Mouse (Mus musculus) stomach, postnatal 0 days (tissue): ENCODE results near the gene Rgs3. TPM values are rescaled to one million over a fixed set of nuclear protein-coding genes. Genes with fewer than 3 reads are reported as not detected.
A peak's percentile ranks its signal among the peaks of the same experiment; 100 is the strongest.

ENCODE experiments used
- ATAC-seq: fragments of 200-750 bp; cut with Nextera tagmentation; 2 replicates; pipeline ENCODE4 v1.8.0; 2017; ENCODE audit not compliant: low FRiP score, low TSS enrichment
- DNase-seq: peaks from one replicate; pipeline ENCODE4 v3.0.0-alpha.2; 2016; ENCODE audit warnings: low spot score
- H3K27ac ChIP-seq: fragments of 300-500 bp; sonication (generic); replicated peaks from 2 replicates; pipeline ENCODE4 v1.5.1; 2014; ENCODE audit warnings: mild to moderate bottlenecking, control low read depth
- H3K27me3 ChIP-seq: fragments of 300-500 bp; sonication (generic); 2 replicates; pipeline ENCODE4 v1.6.1; 2014; ENCODE audit warnings: low read length; ENCODE audit not compliant: control insufficient read depth, insufficient read depth
- H3K36me3 ChIP-seq: fragments of 300-500 bp; sonication (generic); 2 replicates; pipeline ENCODE4 v1.6.1; 2014; ENCODE audit warnings: low read length, mixed read lengths; ENCODE audit not compliant: control insufficient read depth, insufficient read depth
- H3K4me1 ChIP-seq: fragments of 300-500 bp; sonication (generic); replicated peaks from 2 replicates; pipeline ENCODE4 v1.6.1; 2014; ENCODE audit warnings: antibody characterized with exemption; ENCODE audit not compliant: control insufficient read depth, insufficient read depth
- H3K4me2 ChIP-seq: fragments of 300-500 bp; sonication (generic); replicated peaks from 2 replicates; pipeline ENCODE4 v1.6.1; 2014; ENCODE audit warnings: low read depth, mild to moderate bottlenecking, control low read depth, moderate library complexity
- H3K4me3 ChIP-seq: fragments of 300-500 bp; sonication (generic); 2 replicates; pipeline ENCODE4 v1.5.1; 2014; ENCODE audit warnings: low read depth, low read length, control low read depth
- H3K9ac ChIP-seq: fragments of 300-500 bp; sonication (generic); 2 replicates; pipeline ENCODE4 v1.6.1; 2014; ENCODE audit warnings: mild to moderate bottlenecking, low read length, control low read depth, mixed read lengths
- H3K9me3 ChIP-seq: fragments of 300-500 bp; sonication (generic); 2 replicates; pipeline ENCODE4 v1.6.1; 2016; ENCODE audit warnings: low read length; ENCODE audit not compliant: control insufficient read depth
- CTCF ChIP-seq: IDR thresholded peaks from 2 replicates; pipeline ENCODE4 v1.5.1; 2016; ENCODE audit warnings: antibody characterized with exemption, low read depth, mild to moderate bottlenecking, moderate library complexity
- EP300 ChIP-seq: optimal IDR thresholded peaks from 2 replicates; pipeline ENCODE3; 2016; ENCODE audit warnings: antibody characterized with exemption
- WGBS: fragments of 180-500 bp; shearing (Covaris S2); extraction: QIAGEN DNeasy Blood & Tissue Kit; methylation state at CpG from one replicate; pipeline ENCODE4 v1.1.7; 2014; 5-methylcytosine and 5-hydroxymethylcytosine counted together
- polyA plus RNA-seq: library from polyadenylated mRNA; unstranded; fragments of >200 nt; fragmentation: Nextera tagmentation; extraction: Ambion mirVana; gene quantifications from 2 replicates; pipeline ENCODE4 v1.2.1, GENCODE M21; 2015

The Rgs3 gene
- polyA plus RNA-seq, 1 experiment from 2014 or later = 30.0 TPM

GRCm38 (mm10) chr4:62699191-62699812 is 139.7 kb downstream of the Rgs3 start:
- H3K4me1 ChIP-seq = peaks cover 10% of the 10 kb centered on the region; the same call in 1 of the 2 replicates
- peak overlapping the region; percentile 71 for H3K27ac ChIP-seq
- no peak for TF ChIP-seq EP300
- peak; percentile 68 for TF ChIP-seq CTCF
- peak overlapping the region; percentile 43 for H3K4me3 ChIP-seq
- H3K27me3 ChIP-seq = no peaks in the 10 kb centered on the region
- H3K36me3 ChIP-seq = peaks cover 21% of the 10 kb centered on the region
- peak overlapping the region; percentile 57 for H3K9ac ChIP-seq
- H3K4me2 ChIP-seq = peak overlapping the region; percentile 62
- ATAC-seq (peak; percentile 79), DNase-seq (peak; percentile 91)
- 4% methylated on average over 10 of the region's 10 CpGs for WGBS
- H3K9me3 ChIP-seq = no peaks in the 10 kb centered on the region

DNA sequence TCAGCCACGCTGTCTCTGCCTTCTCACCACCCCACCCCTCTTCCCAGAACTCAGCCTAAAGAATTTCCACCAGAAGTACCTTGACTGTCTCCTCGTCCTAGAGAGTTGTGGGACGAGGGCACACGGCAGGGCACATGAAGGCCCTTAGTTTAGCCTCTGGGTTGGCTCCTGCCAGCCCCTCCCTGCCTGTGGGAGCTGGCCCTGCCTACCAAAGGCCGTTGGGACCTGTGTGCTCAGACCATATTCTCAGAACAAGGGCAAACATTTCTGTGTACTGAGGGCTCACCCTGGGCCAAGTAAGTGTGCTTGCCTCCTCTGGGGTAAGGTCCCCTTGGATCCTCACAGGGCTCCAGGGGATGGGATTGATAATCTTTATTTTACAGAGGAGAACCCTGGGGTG is 140.8 kb downstream of the Rgs3 start:
- H3K4me2 ChIP-seq = peak overlapping the region; percentile 62
- 45% methylated on average over 5 of the region's 5 CpGs for WGBS
- ATAC-seq = peak; percentile 30; the same call in 1 of the 2 replicates
- no peaks in the 10 kb centered on the region for H3K9me3 ChIP-seq
- peaks cover 11% of the 10 kb centered on the region for H3K4me1 ChIP-seq
- peak overlapping the region; percentile 71 for H3K27ac ChIP-seq
- H3K36me3 ChIP-seq = peaks cover 21% of the 10 kb centered on the region
- TF ChIP-seq CTCF (no peak), EP300 (no peak)
- H3K4me3 ChIP-seq = peak overlapping the region; percentile 43
- peak overlapping the region; percentile 57 for H3K9ac ChIP-seq
- H3K27me3 ChIP-seq = no peaks in the 10 kb centered on the region
- peak; percentile 66 for DNase-seq

DNA sequence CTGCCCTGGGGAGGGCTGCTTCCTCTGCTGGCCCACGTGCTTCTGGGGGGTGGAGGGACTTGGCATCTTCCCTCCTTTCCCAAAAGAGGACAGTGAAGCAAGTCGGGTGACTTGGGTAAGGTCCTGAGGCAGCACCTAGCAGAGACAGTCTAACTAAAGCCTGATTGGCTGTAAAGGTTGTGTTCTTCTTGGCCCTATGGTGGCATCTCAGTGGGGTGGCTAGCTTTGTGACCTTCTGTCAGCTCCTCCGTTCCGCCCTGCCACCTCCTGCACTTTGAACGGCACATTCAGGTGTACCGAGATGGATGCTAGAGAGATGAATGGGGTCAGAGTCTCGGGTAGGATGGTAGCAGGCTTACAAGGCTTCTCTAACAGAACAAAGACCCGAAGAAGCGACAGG is 143.5 kb downstream of the Rgs3 start:
- no peak for DNase-seq
- H3K36me3 ChIP-seq = peaks cover 21% of the 10 kb centered on the region
- ATAC-seq = no peak
- WGBS = 66% methylated on average over 9 of the region's 9 CpGs
- H3K27ac ChIP-seq = no peak overlapping the region
- no peak overlapping the region for H3K4me2 ChIP-seq
- TF ChIP-seq EP300 = no peak
- TF ChIP-seq CTCF = no peak
- no peak overlapping the region for H3K9ac ChIP-seq
- H3K4me3 ChIP-seq = no peak overlapping the region
- no peaks in the 10 kb centered on the region for H3K9me3 ChIP-seq
- H3K27me3 ChIP-seq = no peaks in the 10 kb centered on the region
- peaks cover 12% of the 10 kb centered on the region for H3K4me1 ChIP-seq

- no peak overlapping the region for H3K4me2 ChIP-seq
- peaks cover 10% of the 10 kb centered on the region for H3K4me1 ChIP-seq
- peaks cover 21% of the 10 kb centered on the region for H3K36me3 ChIP-seq
- DNase-seq (no peak), ATAC-seq (no peak)
- H3K27ac ChIP-seq = 0 out of 2 replicates have a peak overlapping the region, but pooled peaks have one; percentile 78
- H3K27me3 ChIP-seq = no peaks in the 10 kb centered on the region
- H3K9me3 ChIP-seq = no peaks in the 10 kb centered on the region
- no peak overlapping the region for H3K4me3 ChIP-seq
- TF ChIP-seq CTCF (no peak), EP300 (no peak)
- 85% methylated on average over 13 of the region's 13 CpGs for WGBS
- H3K9ac ChIP-seq = no peak overlapping the region
Observed at GRCm38 (mm10) chr4:62704204-62704603, 144.6 kb downstream of the Rgs3 start.

- WGBS = 45% methylated on average over 10 of the region's 10 CpGs
- H3K27me3 ChIP-seq = no peaks in the 10 kb centered on the region
- H3K27ac ChIP-seq = peak overlapping the region; percentile 78
- DNase-seq (no peak), ATAC-seq (peak; percentile 61)
- no peak overlapping the region for H3K4me3 ChIP-seq
- H3K9me3 ChIP-seq = no peaks in the 10 kb centered on the region
- H3K36me3 ChIP-seq = peaks cover 21% of the 10 kb centered on the region
- H3K9ac ChIP-seq = 0 out of 2 replicates have a peak overlapping the region, but pooled peaks have one; percentile 23
- H3K4me2 ChIP-seq = no peak overlapping the region
- TF ChIP-seq EP300 = no peak
- TF ChIP-seq CTCF = no peak
- peaks cover 10% of the 10 kb centered on the region for H3K4me1 ChIP-seq
Observed at GRCm38 (mm10) chr4:62705013-62705412, 145.4 kb downstream of the Rgs3 start.

DNA sequence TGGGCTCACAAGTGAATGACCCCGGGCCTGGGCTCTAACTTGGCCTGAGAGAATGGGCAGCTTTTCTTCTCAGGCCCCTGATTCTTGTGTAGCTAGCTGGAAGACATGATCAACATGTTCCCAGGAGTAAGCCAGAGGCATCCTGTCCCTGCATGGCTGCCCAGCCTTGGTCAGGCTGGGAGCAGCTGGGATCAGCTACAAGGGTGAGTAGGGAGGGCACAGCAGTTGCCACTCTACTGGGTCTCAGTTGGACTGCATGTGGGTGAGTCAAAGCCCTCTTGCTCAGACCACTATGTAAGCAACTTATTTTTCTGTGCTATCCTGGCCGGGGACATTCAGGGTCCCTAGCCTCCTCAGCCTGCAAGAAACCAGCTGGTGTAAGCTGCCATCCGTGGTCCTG is 146.1 kb downstream of the Rgs3 start:
- 34% methylated on average over 3 of the region's 3 CpGs for WGBS
- Histone ChIP-seq H3K9me3 (no peaks in the 10 kb centered on the region), H3K4me3 (no peak overlapping the region), H3K9ac (no peak overlapping the region), H3K36me3 (peaks cover 16% of the 10 kb centered on the region), H3K4me1 (peaks cover 6% of the 10 kb centered on the region), H3K4me2 (no peak overlapping the region), H3K27me3 (no peaks in the 10 kb centered on the region), H3K27ac (peak overlapping the region; percentile 78)
- ATAC-seq = no peak
- no peak for DNase-seq
- TF ChIP-seq CTCF (no peak), EP300 (no peak)
